8 mouse cellular contexts compared by ENCODE assay signal in genomic region chr5:117977501-117978158, GRCm38 (mm10). TPM values are rescaled to one million over a fixed set of nuclear protein-coding genes. Genes with fewer than 3 reads are reported as not detected.
A peak's percentile ranks its signal among the peaks of the same experiment; 100 is the strongest.
DNase-seq lines count a peak whose midpoint lies in the region; ATAC-seq lines count a peak whose summit lies in the region.

No protein-coding gene starts in this region.

- ATAC-seq in heart, embryonic 12.5 days (ENCODE audit: insufficient number of reproducible peaks, low FRiP score): no peak
- ATAC-seq in forebrain, embryonic 12.5 days (ENCODE audit: low FRiP score): 0 out of 2 replicates have a peak, but pooled peaks have one; percentile 5

- no peak overlapping the region for H3K27ac ChIP-seq in heart, embryonic 12.5 days (ENCODE audit: poor library complexity, severe bottlenecking)
- peak overlapping the region; percentile 92 for H3K27ac ChIP-seq in forebrain, embryonic 12.5 days

- peaks cover 15% of the 10 kb centered on the region for H3K4me1 ChIP-seq in heart, embryonic 12.5 days (replicated peaks)
- H3K4me1 ChIP-seq in forebrain, embryonic 12.5 days: peaks cover 29% of the 10 kb centered on the region

- H3K9me3 ChIP-seq in heart, embryonic 12.5 days (replicated peaks): no peaks in the 10 kb centered on the region
- H3K9me3 ChIP-seq in forebrain, embryonic 12.5 days: no peaks in the 10 kb centered on the region

- H3K36me3 ChIP-seq in heart, embryonic 12.5 days: peaks cover 37% of the 10 kb centered on the region
- peaks cover 34% of the 10 kb centered on the region for H3K36me3 ChIP-seq in forebrain, embryonic 12.5 days (replicated peaks)

- H3K4me3 ChIP-seq in heart, embryonic 12.5 days: peak overlapping the region; percentile 90
- peak overlapping the region; percentile 100 for H3K4me3 ChIP-seq in forebrain, embryonic 12.5 days (replicated peaks)

- H3K27me3 ChIP-seq in heart, embryonic 12.5 days (replicated peaks): no peaks in the 10 kb centered on the region
- no peaks in the 10 kb centered on the region for H3K27me3 ChIP-seq in forebrain, embryonic 12.5 days

- WGBS in heart, embryonic 12.5 days: 25% methylated on average over 30 of the region's 30 CpGs
- WGBS in forebrain, embryonic 12.5 days: 8% methylated on average over 30 of the region's 30 CpGs

- peak overlapping the region; percentile 86 for H3K4me2 ChIP-seq in heart, embryonic 12.5 days
- H3K4me2 ChIP-seq in forebrain, embryonic 12.5 days: peak overlapping the region; percentile 73

- DNase-seq in heart, postnatal 36 days: no peak
- DNase-seq in NIH3T3 (ENCODE audit: low read depth): peak; percentile 22
- peak; percentile 51 for DNase-seq in kidney, postnatal 10 days
- DNase-seq in lung, postnatal 4 days: peak; percentile 30 to 43
- DNase-seq in right cerebral cortex, postnatal 4 days: peak; percentile 54
- no peak for DNase-seq in ovary, postnatal 14 days (ENCODE audit: low spot score)

- intact Hi-C loops in heart, postnatal 36 days (cut with DNase I): no loop called here

- H3K9ac ChIP-seq in heart, embryonic 12.5 days: peak overlapping the region; percentile 95
- peak overlapping the region; percentile 93 for H3K9ac ChIP-seq in forebrain, embryonic 12.5 days

RNA-seq across cellular contexts. Expression of gene Fbxo21, which starts 1.1 kb away (rescaled TPM):
- polyA plus RNA-seq in heart, embryonic 12.5 days (2016; fragmentation: Nextera tagmentation; extraction: Ambion mirVana): 67.3 and 71.2 TPM in 2 replicates
- total RNA-seq in heart, postnatal 36 days (2021): 10 to 100 TPM; 35.8 to 42.6 TPM
- 149 and 165 TPM in 2 replicates for polyA plus RNA-seq in forebrain, embryonic 12.5 days (2016; fragmentation: Nextera tagmentation; extraction: Ambion mirVana)

RNA-seq across cellular contexts. Expression of gene Tesc, which starts 49.9 kb away (rescaled TPM):
- polyA plus RNA-seq in heart, embryonic 12.5 days (2016; fragmentation: Nextera tagmentation; extraction: Ambion mirVana): 17.3 and 20.4 TPM in 2 replicates
- 100 to 1,000 TPM; 218 to 224 TPM for total RNA-seq in heart, postnatal 36 days (2021)
- polyA plus RNA-seq in forebrain, embryonic 12.5 days (2016; fragmentation: Nextera tagmentation; extraction: Ambion mirVana): 4.7 and 6.3 TPM in 2 replicates

Comparison
In these comparisons a context has a peak if more than half of its experiments do, and no peak if none do; other contexts are left out.
1. DNase-seq: peak in NIH3T3 (single experiment), kidney, postnatal 10 days (single experiment), lung, postnatal 4 days (2 of 2) and right cerebral cortex, postnatal 4 days (single experiment); none in heart, postnatal 36 days (0 of 2) and ovary, postnatal 14 days (single experiment).